Mouse (Mus musculus) bone marrow, adult 2 months (tissue): ENCODE results near the gene Elk4.

Experiments
- CTCF ChIP-seq: fragments of 200-500 bp; IDR thresholded peaks from 2 replicates; pipeline ENCODE4 v1.5.1; 2011; ENCODE audit warnings: low read length, control low read depth; ENCODE audit not compliant: control insufficient read depth, insufficient read depth
- POLR2A ChIP-seq: fragments of 200-500 bp; IDR thresholded peaks from 2 replicates; pipeline ENCODE4 v1.6.1; 2011; ENCODE audit warnings: low read depth, mild to moderate bottlenecking, control low read depth, low read length, borderline replicate concordance; ENCODE audit not compliant: control insufficient read depth

GRCm38 (mm10) chr1:132004574-132005180, 2.7 kb upstream of the Elk4 start:
- no peak for TF ChIP-seq CTCF
- TF ChIP-seq POLR2A: no peak
